Mouse (Mus musculus): ENCODE measurements around the gene Ppp3cb. TPM values are rescaled to one million over a fixed set of nuclear protein-coding genes. Genes with fewer than 3 reads are reported as not detected.

Gene Ppp3cb
- polyA plus RNA-seq (2015; fragmentation: Nextera tagmentation; extraction: Ambion mirVana), result 100 and 111 TPM in 2 replicates

DNA sequence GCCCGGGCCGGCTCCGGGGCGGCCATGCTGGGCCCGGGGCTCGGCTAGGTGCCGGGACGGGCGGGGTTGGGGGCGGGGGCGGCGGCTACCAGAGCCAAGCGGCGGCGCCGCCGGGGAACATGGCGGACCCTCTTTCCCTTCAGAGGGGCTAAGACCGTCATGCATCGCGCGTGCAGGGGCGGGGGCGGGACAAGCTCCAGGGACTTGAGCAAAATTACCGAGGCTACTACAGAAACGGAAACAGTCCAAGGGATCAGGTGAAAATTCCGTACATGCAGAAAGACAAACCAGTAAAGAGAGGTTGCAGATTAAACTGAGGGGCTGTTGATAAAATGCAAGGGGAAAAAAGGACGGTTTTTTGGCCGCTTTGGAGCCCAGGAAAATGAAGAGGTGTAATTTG, at the start of gene Ppp3cb:
Gene Ppp3cb, minus strand, starts transcription at position 159 of the 400 bp plus-strand sequence.

GRCm38 (mm10) chr14:20496603-20497002, 49.8 kb downstream of the Ppp3cb start, which contains the start of gene Mss51:
TSS of gene Mss51 (minus strand) at chr14:20496901.

DNA sequence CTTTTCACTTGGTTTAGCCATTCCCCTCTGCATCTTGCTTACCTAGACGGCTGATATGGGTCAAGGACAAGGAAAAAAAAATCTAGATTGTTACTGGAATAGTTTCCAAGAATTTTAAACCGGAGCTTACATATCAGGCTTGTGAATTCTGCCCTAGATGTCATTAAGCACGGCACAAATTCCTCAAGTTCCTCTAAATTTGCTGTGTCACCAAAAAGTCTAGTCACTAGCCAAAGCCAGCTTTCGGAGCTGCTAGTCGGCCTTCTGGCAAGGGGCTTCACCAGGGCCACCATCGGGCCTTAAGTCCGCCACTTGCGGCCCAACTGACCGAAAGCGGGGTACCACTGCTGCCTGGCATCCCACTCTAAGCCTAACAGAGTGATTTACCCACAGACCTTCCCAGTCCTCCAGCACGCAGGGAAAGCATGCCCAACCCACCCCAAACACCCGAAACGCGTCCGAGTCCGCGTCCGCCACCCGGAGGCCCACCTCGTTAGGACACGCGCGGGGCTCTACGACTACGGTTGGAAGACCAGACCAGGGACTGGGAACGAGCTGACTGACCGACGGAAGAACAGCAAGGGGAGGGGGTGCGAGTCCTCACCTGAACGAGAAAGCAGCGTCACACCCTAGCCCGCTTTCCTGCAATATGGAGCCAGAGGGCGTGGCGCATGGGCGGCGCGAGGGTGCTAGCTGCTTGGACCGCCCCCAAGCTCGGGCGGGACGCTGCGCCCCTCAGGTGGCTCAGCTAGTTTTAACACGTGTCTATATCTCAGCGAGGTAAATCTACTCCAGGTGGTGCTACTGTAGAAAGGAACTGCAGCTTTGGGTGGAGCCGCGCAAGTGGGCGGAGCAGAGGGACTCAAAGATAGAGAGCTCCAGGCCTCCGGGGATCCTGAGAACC, 66.8 kb downstream of the Ppp3cb start, which contains the start of gene Anxa7:
Gene Anxa7, minus strand, starts transcription at position 843 of the 904 bp plus-strand sequence.

DNA sequence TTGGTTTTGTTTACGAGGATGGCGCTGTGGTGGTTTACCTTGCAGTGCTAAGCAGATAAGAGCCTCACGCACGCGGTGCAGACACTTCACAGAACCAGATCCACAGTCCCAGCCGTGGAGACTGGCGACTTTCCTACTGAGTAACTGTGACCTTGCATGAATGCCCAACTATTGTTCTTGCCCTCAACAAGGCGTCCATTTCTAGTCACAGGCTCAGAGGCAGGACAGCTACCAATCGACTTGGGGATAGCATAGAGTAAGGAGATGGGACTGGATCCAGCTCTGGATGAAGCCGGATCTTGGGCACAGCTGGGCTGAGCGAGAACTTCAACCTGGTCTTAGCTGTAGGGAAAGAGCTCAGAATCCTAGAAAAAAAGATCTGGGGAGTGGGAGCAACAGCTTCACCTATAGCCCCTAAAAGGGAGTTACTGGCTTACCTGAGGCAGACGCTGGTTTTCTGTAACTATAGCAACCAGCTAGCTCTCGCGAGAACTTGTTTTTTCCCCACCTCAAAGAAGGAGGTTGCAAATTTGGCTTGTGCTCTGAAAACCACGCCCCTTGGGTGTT, 94.5 kb downstream of the Ppp3cb start, which contains the start of gene Cfap70:
Gene Cfap70, minus strand, starts transcription at position 462 of the 567 bp plus-strand sequence.

Other genes starting within 250 kb of the Ppp3cb start
- gene Ecd, start 198.5 kb downstream of the Ppp3cb start, polyA plus RNA-seq (2015; fragmentation: Nextera tagmentation; extraction: Ambion mirVana), result 33.9 and 37.1 TPM in 2 replicates
- gene Fam149b, start 198.4 kb downstream of the Ppp3cb start, polyA plus RNA-seq (2015; fragmentation: Nextera tagmentation; extraction: Ambion mirVana), result 26.9 and 29.1 TPM in 2 replicates
- 89.9 and 96.9 TPM in 2 replicates for gene Dnajc9, start 157.7 kb downstream of the Ppp3cb start, polyA plus RNA-seq (2015; fragmentation: Nextera tagmentation; extraction: Ambion mirVana)
- 81.4 and 87.8 TPM in 2 replicates for gene Mrps16, start 152.9 kb downstream of the Ppp3cb start, polyA plus RNA-seq (2015; fragmentation: Nextera tagmentation; extraction: Ambion mirVana)
- 1.8 and 2.2 TPM in 2 replicates for gene Cfap70, start 94.3 kb downstream of the Ppp3cb start, polyA plus RNA-seq (2015; fragmentation: Nextera tagmentation; extraction: Ambion mirVana)
- 22.8 and 24.9 TPM in 2 replicates for gene Anxa7, start 66.4 kb downstream of the Ppp3cb start, polyA plus RNA-seq (2015; fragmentation: Nextera tagmentation; extraction: Ambion mirVana)
- 0.15 and 0.33 TPM in 2 replicates for gene Mss51, start 49.7 kb downstream of the Ppp3cb start, polyA plus RNA-seq (2015; fragmentation: Nextera tagmentation; extraction: Ambion mirVana)
- 5.8 and 6.8 TPM in 2 replicates for gene Usp54, start 94.5 kb upstream of the Ppp3cb start, polyA plus RNA-seq (2015; fragmentation: Nextera tagmentation; extraction: Ambion mirVana)
- 0.52 and 0.70 TPM in 2 replicates for gene Myoz1, start 110.0 kb upstream of the Ppp3cb start, polyA plus RNA-seq (2015; fragmentation: Nextera tagmentation; extraction: Ambion mirVana)
- gene Synpo2l, start 121.8 kb upstream of the Ppp3cb start, polyA plus RNA-seq (2015; fragmentation: Nextera tagmentation; extraction: Ambion mirVana), result 0.22 and 0.23 TPM in 2 replicates
- gene Sec24c, start 127.7 kb upstream of the Ppp3cb start, polyA plus RNA-seq (2015; fragmentation: Nextera tagmentation; extraction: Ambion mirVana), result 47.3 and 53.6 TPM in 2 replicates
- 28.0 and 28.5 TPM in 2 replicates for gene Fut11, start 148.4 kb upstream of the Ppp3cb start, polyA plus RNA-seq (2015; fragmentation: Nextera tagmentation; extraction: Ambion mirVana)
- 166 and 195 TPM in 2 replicates for gene Chchd1, start 156.4 kb upstream of the Ppp3cb start, polyA plus RNA-seq (2015; fragmentation: Nextera tagmentation; extraction: Ambion mirVana)
- 29.7 and 39.4 TPM in 2 replicates for gene Zswim8, start 161.0 kb upstream of the Ppp3cb start, polyA plus RNA-seq (2015; fragmentation: Nextera tagmentation; extraction: Ambion mirVana)
- gene Ndst2, start 188.0 kb upstream of the Ppp3cb start, polyA plus RNA-seq (2015; fragmentation: Nextera tagmentation; extraction: Ambion mirVana), result 12.8 and 14.9 TPM in 2 replicates
- gene Camk2g, start 247.5 kb upstream of the Ppp3cb start, polyA plus RNA-seq (2015; fragmentation: Nextera tagmentation; extraction: Ambion mirVana), result 377 and 399 TPM in 2 replicates

All from neural tube, postnatal 0 days (tissue).